Mouse (Mus musculus): ENCODE measurements around the gene Nav3. TPM values are rescaled to one million over a fixed set of nuclear protein-coding genes. Genes with fewer than 3 reads are reported as not detected.

Nav3 gene
- polyA plus RNA-seq, 1 experiment from 2014 or later, result 1.0 TPM

DNA sequence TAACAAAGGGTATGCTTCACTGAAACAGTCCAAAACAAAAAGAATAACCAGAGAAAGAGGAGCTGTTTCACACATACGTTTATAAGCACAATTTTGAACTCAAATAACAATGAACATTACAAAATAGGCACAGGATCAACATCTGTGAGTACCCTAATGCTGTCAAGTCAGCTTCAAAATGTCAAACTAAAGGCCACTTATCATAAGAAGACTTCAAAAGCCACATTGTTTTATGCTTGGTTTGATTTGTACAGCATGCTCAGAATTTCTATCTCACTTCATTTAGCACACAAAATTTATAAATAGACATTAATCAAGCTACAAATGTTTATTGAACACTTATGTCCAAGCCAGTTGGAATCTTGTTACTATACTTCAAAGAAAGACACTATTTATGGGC, 299.6 kb downstream of the Nav3 start:
- WGBS, result 52% methylated on average over 1 of the region's 1 CpGs
- H3K36me3 ChIP-seq (replicated peaks), result no peaks in the 10 kb centered on the region
- no peaks in the 10 kb centered on the region for H3K27me3 ChIP-seq (ENCODE audit: poor library complexity, severe bottlenecking)
- H3K4me3 ChIP-seq, result no peak overlapping the region
- H3K4me1 ChIP-seq, result no peaks in the 10 kb centered on the region
- no peak for DNase-seq (ENCODE audit: extremely low spot score, low spot score)
- H3K27ac ChIP-seq, result no peak overlapping the region
- no peaks in the 10 kb centered on the region for H3K9me3 ChIP-seq

DNA sequence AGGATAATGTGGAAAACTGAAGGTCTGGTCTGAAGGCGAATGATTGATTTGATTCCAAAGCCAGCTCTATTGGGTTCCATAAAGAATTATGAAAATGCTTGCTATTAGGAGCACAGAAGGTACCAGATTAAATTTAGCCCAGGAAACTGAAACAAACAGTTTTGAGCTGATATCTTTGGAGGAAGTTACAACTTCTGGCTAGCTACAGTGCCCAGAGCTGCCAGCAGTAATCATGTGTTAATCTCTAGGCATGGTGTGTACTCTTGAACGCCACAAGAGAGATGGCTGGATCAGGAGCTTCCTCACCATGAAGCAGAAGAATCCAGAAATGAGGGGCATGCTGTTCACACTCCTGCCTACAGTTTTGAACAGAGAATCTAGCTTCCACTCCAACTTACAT, 300.5 kb downstream of the Nav3 start:
- Histone ChIP-seq H3K36me3 (replicated peaks) (no peaks in the 10 kb centered on the region), H3K27ac (no peak overlapping the region), H3K27me3 (ENCODE audit: poor library complexity, severe bottlenecking) (no peaks in the 10 kb centered on the region), H3K4me3 (no peak overlapping the region), H3K9me3 (no peaks in the 10 kb centered on the region), H3K4me1 (no peaks in the 10 kb centered on the region)
- DNase-seq (ENCODE audit: extremely low spot score, low spot score), result no peak
- WGBS, result 94% methylated on average over 2 of the region's 2 CpGs

DNA sequence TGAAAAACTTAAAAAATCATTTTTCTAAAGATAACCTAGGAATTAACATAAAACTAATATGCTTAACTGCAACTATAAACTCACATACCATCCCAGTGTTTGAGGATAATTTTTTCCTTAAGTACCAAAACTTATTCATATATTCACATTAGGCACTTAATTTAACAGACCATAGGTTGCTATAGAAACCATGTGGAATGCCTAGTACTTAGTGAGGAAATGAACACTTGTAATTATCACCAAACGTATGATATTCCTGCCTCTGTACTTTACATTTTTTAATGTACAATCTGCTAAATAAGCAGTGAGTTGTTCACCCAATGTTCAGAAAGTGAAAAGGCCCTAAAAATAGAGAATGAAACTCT, 301.1 kb downstream of the Nav3 start:
- Histone ChIP-seq H3K27me3 (ENCODE audit: poor library complexity, severe bottlenecking) (no peaks in the 10 kb centered on the region), H3K27ac (no peak overlapping the region), H3K9me3 (no peaks in the 10 kb centered on the region), H3K36me3 (replicated peaks) (no peaks in the 10 kb centered on the region), H3K4me1 (no peaks in the 10 kb centered on the region), H3K4me3 (no peak overlapping the region)
- no peak for DNase-seq (ENCODE audit: extremely low spot score, low spot score)
- 60% methylated on average over 1 of the region's 1 CpGs for WGBS

DNA sequence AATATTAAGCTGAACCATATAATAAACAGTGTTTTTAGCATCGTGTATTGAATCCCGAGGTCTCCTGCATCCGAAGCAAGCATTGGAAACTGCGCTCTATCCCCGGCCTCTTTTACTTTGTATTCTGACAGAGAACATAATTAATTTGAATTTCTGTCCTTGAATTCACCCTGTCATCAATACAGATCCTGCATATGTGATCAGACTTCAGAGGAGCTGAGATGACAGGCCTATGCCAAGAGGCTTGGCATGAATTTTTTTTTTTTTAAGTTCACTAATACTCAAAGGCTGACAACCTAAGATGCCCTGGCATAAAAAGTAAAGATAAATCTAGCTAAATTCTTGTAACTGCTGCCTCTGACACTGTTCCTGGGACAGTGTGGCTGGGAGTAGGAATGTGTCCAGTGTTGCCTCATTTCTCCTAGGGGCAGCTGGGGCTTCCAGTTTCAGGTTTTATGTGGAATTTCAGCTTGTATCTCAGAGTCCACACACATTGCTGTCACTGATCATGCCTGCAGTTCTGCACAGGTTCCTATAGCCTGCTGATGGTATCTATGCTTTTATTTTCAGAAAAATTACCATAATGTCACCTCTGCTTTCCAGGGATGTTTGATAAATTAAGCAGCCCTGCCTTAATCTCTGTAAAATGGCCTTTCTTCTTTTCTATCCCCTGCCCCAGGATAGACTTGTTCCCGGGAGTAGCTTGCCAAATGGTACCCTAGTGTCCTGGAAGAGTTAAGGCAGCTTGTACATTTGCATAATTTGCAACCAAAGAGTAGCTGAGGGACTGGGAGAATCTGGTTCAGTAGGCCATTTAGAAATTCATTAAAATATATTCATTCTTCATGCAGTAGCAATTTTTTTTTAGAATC, 301.8 kb downstream of the Nav3 start:
- Histone ChIP-seq H3K4me1 (no peaks in the 10 kb centered on the region), H3K27me3 (ENCODE audit: poor library complexity, severe bottlenecking) (no peaks in the 10 kb centered on the region), H3K9me3 (no peaks in the 10 kb centered on the region), H3K36me3 (replicated peaks) (no peaks in the 10 kb centered on the region), H3K4me3 (no peak overlapping the region), H3K27ac (no peak overlapping the region)
- WGBS, result 85% methylated on average over 6 of the region's 6 CpGs
- no peak for DNase-seq (ENCODE audit: extremely low spot score, low spot score)

DNA sequence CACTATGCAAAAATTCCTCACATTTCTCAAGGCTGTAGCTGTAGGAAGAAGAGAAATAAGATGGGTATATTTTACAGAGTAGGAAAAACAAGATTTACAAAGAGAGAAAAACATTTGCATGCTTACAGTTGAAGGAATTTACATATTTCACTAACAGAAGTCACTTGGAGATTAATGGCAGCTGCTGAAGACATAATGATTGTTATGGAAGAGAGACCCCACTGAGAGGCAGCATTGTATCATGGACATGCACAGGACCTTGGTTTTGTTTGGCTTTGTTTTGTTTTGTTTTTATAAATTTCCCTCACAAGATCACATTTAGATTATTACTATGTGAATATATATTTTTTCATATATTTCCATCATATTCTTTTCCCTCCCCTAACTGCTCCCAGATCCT, 335.4 kb downstream of the Nav3 start:
- Histone ChIP-seq H3K27ac (no peak overlapping the region), H3K36me3 (replicated peaks) (no peaks in the 10 kb centered on the region), H3K9me3 (no peaks in the 10 kb centered on the region), H3K4me1 (no peaks in the 10 kb centered on the region), H3K4me3 (no peak overlapping the region), H3K27me3 (ENCODE audit: poor library complexity, severe bottlenecking) (no peaks in the 10 kb centered on the region)
- DNase-seq (ENCODE audit: extremely low spot score, low spot score), result no peak

DNA sequence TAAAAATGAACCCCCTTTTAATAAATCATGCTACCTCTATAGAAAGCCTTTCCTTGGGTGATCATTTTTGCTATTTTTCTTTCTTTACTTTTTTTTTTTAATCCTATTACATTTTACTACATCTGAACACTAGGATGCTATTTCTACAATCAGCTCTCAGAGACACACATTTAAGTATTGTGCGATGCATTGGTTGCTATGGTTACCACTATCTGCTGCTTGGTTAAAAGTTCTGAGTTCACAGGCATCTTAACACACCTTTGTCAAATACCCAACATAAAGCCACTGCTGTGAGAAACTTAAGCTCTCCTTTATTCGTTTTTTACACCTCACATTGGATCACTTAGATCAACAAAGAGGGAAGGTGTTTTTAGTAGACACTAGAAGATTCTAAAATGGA, 338.7 kb downstream of the Nav3 start:
- H3K4me1 ChIP-seq, result 0 out of 2 replicates have a peak, but pooled peaks cover 3% of the 10 kb centered on the region
- DNase-seq (ENCODE audit: extremely low spot score, low spot score), result no peak

DNA sequence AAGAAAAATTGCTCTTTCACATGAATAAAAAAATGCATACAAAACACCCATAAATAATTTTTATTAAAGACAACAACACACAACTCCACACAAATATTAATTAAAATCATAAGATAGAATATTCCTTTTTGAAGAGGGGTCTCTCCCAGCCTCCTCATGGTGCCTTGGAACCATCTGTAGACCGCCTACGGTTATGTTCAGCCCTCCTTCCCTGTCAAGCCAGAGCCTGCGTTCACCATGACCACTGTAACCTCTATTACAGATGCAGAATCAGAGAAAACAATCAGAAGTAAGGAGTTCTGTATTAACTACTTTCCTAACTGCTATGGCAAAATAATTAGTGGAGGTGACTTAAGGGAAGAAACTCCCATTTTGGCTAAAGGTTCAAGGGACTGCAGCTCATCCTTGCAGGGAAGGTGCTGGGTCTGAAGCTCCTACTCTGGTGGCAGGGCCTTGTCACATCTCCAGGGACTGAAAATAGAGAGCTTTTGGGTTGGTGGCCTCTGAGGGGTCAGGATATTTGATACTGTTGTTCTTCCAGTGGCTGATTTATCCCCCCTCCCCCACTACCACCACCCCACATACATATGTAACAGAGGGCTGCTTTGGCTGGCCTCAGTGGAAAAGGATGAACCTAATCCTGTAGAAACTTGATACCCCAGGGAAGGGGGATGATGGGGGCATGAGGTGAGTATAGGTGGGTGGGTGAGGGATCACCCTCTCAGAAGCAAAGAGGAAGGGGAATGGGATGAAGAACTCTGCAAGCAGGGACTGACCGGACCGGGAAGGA, 343.1 kb downstream of the Nav3 start:
- no peak overlapping the region for H3K4me3 ChIP-seq
- no peaks in the 10 kb centered on the region for H3K9me3 ChIP-seq
- DNase-seq (ENCODE audit: extremely low spot score, low spot score), result no peak
- H3K36me3 ChIP-seq (replicated peaks), result no peaks in the 10 kb centered on the region
- WGBS, result 76% methylated on average over 5 of the region's 5 CpGs
- H3K4me1 ChIP-seq, result 0 out of 2 replicates have a peak, but pooled peaks cover 3% of the 10 kb centered on the region
- H3K27ac ChIP-seq, result no peak overlapping the region
- no peaks in the 10 kb centered on the region for H3K27me3 ChIP-seq (ENCODE audit: poor library complexity, severe bottlenecking)

More for the DNA sequence above, 338.7 kb downstream of the Nav3 start:
- Histone ChIP-seq H3K36me3 (replicated peaks) (no peaks in the 10 kb centered on the region), H3K9me3 (no peaks in the 10 kb centered on the region), H3K27ac (no peak overlapping the region), H3K27me3 (ENCODE audit: poor library complexity, severe bottlenecking) (no peaks in the 10 kb centered on the region), H3K4me3 (no peak overlapping the region)
- WGBS, result 80% methylated on average over 2 of the region's 2 CpGs

DNA sequence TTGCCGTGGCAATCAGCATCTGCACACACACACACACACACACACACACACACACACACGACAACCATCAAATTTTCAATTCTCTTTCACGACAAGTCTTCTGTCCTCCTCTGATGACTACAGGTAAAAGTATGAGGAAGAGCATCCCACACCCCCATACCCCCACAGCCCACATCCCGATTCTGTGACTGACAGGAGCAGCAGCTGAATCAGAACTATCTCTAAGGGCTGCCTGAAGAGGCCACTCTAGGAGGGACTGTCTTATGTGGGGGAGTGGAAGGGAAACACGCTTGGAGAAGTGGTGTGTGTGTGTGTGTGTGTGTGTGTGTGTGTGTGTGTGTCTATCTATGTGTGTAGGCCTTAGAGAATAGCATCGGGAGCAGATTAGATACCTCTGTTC, 352.7 kb downstream of the Nav3 start:
- DNase-seq (ENCODE audit: extremely low spot score, low spot score), result no peak
- no peak overlapping the region for H3K27ac ChIP-seq
- H3K4me3 ChIP-seq, result no peak overlapping the region
- H3K4me1 ChIP-seq, result no peaks in the 10 kb centered on the region
- WGBS, result 83% methylated on average over 6 of the region's 6 CpGs
- H3K9me3 ChIP-seq, result no peaks in the 10 kb centered on the region
- H3K36me3 ChIP-seq (replicated peaks), result no peaks in the 10 kb centered on the region
- H3K27me3 ChIP-seq (ENCODE audit: poor library complexity, severe bottlenecking), result no peaks in the 10 kb centered on the region

DNA sequence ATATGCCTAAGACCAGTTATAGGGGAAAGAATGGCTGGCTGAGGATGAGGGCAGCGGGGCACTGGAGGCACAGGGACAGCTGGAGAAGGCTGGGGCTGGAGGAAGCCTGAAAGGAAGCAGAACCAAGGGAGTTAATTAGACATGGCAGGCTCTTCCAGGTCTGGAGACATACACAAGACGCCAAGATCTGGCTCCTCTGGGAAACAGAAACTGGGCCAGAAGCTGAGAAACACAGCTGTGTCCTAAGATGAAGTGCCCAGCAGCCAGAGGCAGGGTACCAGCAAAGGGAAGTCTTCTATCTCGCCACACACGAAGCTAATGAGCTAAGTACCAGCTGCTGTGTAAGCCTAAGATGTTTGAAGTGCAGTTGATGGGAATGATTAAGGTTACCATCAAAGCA, 353.8 kb downstream of the Nav3 start:
- Histone ChIP-seq H3K36me3 (replicated peaks) (no peaks in the 10 kb centered on the region), H3K4me1 (no peaks in the 10 kb centered on the region), H3K9me3 (no peaks in the 10 kb centered on the region), H3K27ac (no peak overlapping the region), H3K27me3 (ENCODE audit: poor library complexity, severe bottlenecking) (no peaks in the 10 kb centered on the region), H3K4me3 (no peak overlapping the region)
- 73% methylated on average over 4 of the region's 4 CpGs for WGBS
- DNase-seq (ENCODE audit: extremely low spot score, low spot score), result no peak

DNA sequence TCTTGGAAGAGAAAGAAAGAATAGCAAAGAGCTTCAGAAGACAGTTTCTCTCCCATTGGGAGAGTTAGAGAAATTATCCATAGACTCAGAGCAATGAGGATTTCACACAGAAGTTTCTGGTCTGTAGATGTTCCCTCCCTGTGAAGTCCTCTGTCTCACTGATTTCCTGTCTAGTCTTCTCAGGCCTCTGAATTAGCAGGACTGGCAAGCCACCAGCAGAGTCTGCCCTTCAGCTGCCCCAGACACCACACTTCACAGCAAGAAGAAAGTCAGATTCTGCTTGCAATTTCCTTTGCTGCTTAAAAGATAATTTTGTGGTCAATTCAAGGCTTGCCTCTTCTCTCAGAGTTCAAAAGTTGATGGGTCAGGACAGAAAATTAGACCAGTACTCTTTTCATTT, 361.6 kb downstream of the Nav3 start:
- Histone ChIP-seq H3K4me1 (no peaks in the 10 kb centered on the region), H3K4me3 (no peak overlapping the region), H3K9me3 (no peaks in the 10 kb centered on the region), H3K27ac (no peak overlapping the region), H3K36me3 (replicated peaks) (no peaks in the 10 kb centered on the region), H3K27me3 (ENCODE audit: poor library complexity, severe bottlenecking) (no peaks in the 10 kb centered on the region)
- DNase-seq (ENCODE audit: extremely low spot score, low spot score), result no peak

DNA sequence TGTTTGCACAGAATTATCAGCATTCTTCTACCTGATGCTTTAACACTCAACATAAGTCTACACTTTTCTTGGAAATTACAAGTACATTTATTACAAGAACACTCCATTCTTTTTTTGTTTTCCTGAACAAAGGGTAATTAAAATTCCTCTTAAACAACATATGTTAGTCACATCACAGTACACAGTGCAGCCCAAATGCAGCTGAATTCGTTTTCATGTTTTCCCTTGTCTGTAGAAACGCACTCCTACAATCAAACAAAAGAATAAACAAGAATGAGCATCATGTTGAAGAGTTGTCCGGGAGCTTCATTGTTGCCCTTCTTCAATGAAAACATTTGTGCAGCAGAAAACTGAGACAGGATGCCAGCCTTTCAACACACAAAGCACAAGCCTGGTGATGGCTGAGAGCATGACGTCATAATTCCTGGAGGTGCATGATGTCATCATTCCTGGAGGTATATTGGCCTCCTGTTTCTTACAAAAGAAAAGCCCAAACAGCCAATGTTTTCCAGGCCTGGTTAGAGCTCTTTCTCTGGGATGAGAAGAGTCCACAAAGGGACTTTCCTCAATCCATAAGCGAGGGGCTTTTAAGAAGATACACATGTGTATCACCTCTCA, 367.5 kb downstream of the Nav3 start:
- WGBS, result 78% methylated on average over 5 of the region's 5 CpGs

DNA sequence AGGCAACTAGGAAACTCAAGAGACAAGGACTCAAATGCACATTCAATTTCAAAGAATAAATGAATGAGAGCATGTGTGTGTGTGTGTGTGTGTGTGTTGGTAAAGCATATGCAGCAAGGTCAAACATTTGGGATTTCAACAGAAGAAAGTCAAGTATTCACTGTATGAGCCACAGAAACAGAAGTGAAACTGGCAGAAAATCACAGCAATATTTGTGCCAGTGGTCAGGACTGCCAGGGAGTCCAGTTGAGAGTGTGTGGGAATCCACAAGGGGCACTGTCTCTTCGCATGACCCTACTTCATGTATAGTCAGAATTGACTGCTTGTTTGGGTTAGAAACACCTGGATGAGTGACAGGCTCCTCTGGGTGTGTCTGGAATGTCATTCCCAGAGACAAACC, 370.1 kb downstream of the Nav3 start:
- no peaks in the 10 kb centered on the region for H3K36me3 ChIP-seq (replicated peaks)
- H3K9me3 ChIP-seq, result no peaks in the 10 kb centered on the region
- no peak overlapping the region for H3K4me3 ChIP-seq
- no peak overlapping the region for H3K27ac ChIP-seq
- H3K4me1 ChIP-seq, result peaks cover 4% of the 10 kb centered on the region; the same call in 1 of the 2 replicates
- DNase-seq (ENCODE audit: extremely low spot score, low spot score), result no peak
- WGBS, result 78% methylated on average over 1 of the region's 1 CpGs
- H3K27me3 ChIP-seq (ENCODE audit: poor library complexity, severe bottlenecking), result no peaks in the 10 kb centered on the region

More for the DNA sequence above, 367.5 kb downstream of the Nav3 start:
- no peaks in the 10 kb centered on the region for H3K9me3 ChIP-seq
- DNase-seq (ENCODE audit: extremely low spot score, low spot score), result no peak
- H3K27me3 ChIP-seq (ENCODE audit: poor library complexity, severe bottlenecking), result no peaks in the 10 kb centered on the region
- peaks cover 4% of the 10 kb centered on the region; the same call in 1 of the 2 replicates for H3K4me1 ChIP-seq
- H3K36me3 ChIP-seq (replicated peaks), result no peaks in the 10 kb centered on the region
- no peak overlapping the region for H3K4me3 ChIP-seq
- H3K27ac ChIP-seq, result no peak overlapping the region

DNA sequence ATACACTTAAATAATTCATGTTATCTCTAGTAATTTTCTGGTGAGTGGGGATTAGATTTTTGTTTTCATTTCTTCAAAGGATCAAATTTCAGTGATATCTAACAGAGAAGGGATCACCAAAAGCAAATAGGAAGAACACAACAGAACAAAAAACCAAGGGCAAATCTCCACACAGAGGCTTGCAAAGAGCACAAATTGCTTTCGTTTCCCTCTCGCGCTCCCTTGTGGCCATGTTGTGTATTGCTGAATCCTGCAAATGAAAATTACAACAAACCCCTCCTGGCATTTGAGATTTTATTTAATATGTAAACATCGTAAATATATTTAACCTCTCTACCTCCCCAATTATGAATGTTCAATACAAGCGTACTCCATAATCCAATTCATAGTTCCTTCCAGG, 370.8 kb downstream of the Nav3 start:
- WGBS, result 12% methylated on average over 5 of the region's 5 CpGs
- Histone ChIP-seq H3K36me3 (replicated peaks) (no peaks in the 10 kb centered on the region), H3K9me3 (no peaks in the 10 kb centered on the region), H3K4me3 (no peak overlapping the region), H3K27me3 (ENCODE audit: poor library complexity, severe bottlenecking) (no peaks in the 10 kb centered on the region), H3K4me1 (peaks cover 4% of the 10 kb centered on the region; the same call in 1 of the 2 replicates), H3K27ac (no peak overlapping the region)
- peak; percentile 30 for DNase-seq (ENCODE audit: extremely low spot score, low spot score)

Measured in forebrain, embryonic 10.5 days (tissue).